Mouse (Mus musculus) cerebellum, postnatal 4 days (tissue): Measurements from ENCODE around the gene Tex14.
"Not testable (repeated sequence)": the region's sequence is repeated elsewhere in the genome, so short reads cannot be mapped to it uniquely, and the experiment has no call there.

Experiments used
- DNase-seq, 2 experiments: peaks; one replicate each; pipeline ENCODE4 v3.0.0; 2022; ENCODE audit warnings: low spot score in 2 of 2, mixed read lengths in 1 of 2

The Tex14 gene

GRCm38 (mm10) chr11:87426450-87427250, 21.8 kb downstream of the Tex14 start:
- peak; percentile 60 to 77 for DNase-seq

- no peak for DNase-seq
These were observed 22.6 kb downstream of the Tex14 start for GRCm38 (mm10) chr11:87427273-87428050.

GRCm38 (mm10) chr11:87428051-87428673, 23.3 kb downstream of the Tex14 start:
- DNase-seq, result no peak

- no peak for DNase-seq
These were observed 24.5 kb downstream of the Tex14 start for GRCm38 (mm10) chr11:87429363-87429762.

GRCm38 (mm10) chr11:87430374-87430773, 25.5 kb downstream of the Tex14 start:
- DNase-seq, result no peak

GRCm38 (mm10) chr11:87431813-87432212, 26.9 kb downstream of the Tex14 start:
- not testable (repeated sequence) for DNase-seq

- DNase-seq, result no peak
These were observed 27.6 kb downstream of the Tex14 start for GRCm38 (mm10) chr11:87432447-87432846.

GRCm38 (mm10) chr11:87432933-87433669, 28.2 kb downstream of the Tex14 start:
- DNase-seq, result no peak

- not testable (repeated sequence) for DNase-seq
These were observed 30.2 kb downstream of the Tex14 start for GRCm38 (mm10) chr11:87435107-87435506.

GRCm38 (mm10) chr11:87436326-87437232, 31.7 kb downstream of the Tex14 start:
- DNase-seq, result no peak

- DNase-seq, result no peak
These were observed 35.0 kb downstream of the Tex14 start for GRCm38 (mm10) chr11:87439796-87440420.

- peak; percentile 38 to 76 for DNase-seq
These were observed 37.9 kb downstream of the Tex14 start for GRCm38 (mm10) chr11:87442643-87443372.

- DNase-seq, result peak in 1 of 2 experiments; percentile 46
These were observed 38.6 kb downstream of the Tex14 start for GRCm38 (mm10) chr11:87443373-87443883.

GRCm38 (mm10) chr11:87444056-87444455, 39.2 kb downstream of the Tex14 start:
- not testable (repeated sequence) for DNase-seq

GRCm38 (mm10) chr11:87444735-87445428, 40.0 kb downstream of the Tex14 start:
- no peak for DNase-seq

- DNase-seq, result not testable (repeated sequence)
These were observed 40.7 kb downstream of the Tex14 start for GRCm38 (mm10) chr11:87445593-87445992.

- no peak for DNase-seq
These were observed 41.3 kb downstream of the Tex14 start for GRCm38 (mm10) chr11:87446159-87446558.

- DNase-seq, result no peak
These were observed 42.6 kb downstream of the Tex14 start for GRCm38 (mm10) chr11:87447429-87447828.

- peak; percentile 79 to 89 for DNase-seq
These were observed 43.2 kb downstream of the Tex14 start for GRCm38 (mm10) chr11:87448081-87448475.
